Mouse (Mus musculus): ENCODE results near the gene Vangl2. TPM values are rescaled to one million over a fixed set of nuclear protein-coding genes. Genes with fewer than 3 reads are reported as not detected.

Vangl2 gene
- polyA plus RNA-seq, 1 experiment from 2014 or later: 49.4 TPM

DNA sequence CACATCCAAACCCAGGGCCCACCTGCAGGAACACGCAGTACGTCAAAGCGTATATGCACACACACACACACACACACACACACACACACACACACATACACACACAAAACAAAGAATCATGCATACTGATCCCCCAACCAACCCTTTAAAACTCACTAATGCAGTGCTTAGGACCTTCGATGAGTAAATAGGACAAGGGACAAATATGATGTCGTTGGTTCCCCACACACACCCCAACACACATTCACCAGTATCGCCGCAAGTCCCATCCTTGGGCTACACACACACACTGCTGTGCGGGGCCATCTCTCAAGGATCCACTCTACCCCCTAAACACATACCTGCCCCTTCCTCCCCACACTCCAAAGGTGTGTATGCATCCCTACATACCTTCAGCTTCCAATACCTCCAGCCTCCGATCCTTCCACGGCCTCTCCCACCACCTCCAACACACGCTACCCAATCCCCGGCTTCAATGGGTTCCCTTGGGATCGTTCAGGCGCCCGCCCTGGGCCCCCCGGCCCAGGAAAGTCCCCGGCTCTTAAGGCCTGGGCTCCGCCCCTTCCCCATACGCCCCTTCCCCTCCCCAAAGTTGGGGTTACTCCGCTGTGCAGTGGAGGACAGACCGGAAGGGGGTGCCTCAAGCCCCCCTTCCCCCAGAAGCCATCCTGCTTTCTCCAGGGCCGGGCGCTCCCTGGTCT lies 1.9 kb downstream of the Vangl2 start:
- peak; percentile 75 for ATAC-seq (ENCODE audit: low FRiP score)
- Histone ChIP-seq H3K4me2 (peak overlapping the region; percentile 93), H3K9me3 (no peaks in the 10 kb centered on the region), H3K4me1 (replicated peaks) (peaks cover 63% of the 10 kb centered on the region), H3K9ac (peak overlapping the region; percentile 95), H3K36me3 (no peaks in the 10 kb centered on the region; the same call in 1 of the 2 replicates), H3K27ac (peak overlapping the region; percentile 98), H3K4me3 (peak overlapping the region; percentile 73), H3K27me3 (no peaks in the 10 kb centered on the region)
- WGBS: under 1% methylated on average over 23 of the region's 23 CpGs

DNA sequence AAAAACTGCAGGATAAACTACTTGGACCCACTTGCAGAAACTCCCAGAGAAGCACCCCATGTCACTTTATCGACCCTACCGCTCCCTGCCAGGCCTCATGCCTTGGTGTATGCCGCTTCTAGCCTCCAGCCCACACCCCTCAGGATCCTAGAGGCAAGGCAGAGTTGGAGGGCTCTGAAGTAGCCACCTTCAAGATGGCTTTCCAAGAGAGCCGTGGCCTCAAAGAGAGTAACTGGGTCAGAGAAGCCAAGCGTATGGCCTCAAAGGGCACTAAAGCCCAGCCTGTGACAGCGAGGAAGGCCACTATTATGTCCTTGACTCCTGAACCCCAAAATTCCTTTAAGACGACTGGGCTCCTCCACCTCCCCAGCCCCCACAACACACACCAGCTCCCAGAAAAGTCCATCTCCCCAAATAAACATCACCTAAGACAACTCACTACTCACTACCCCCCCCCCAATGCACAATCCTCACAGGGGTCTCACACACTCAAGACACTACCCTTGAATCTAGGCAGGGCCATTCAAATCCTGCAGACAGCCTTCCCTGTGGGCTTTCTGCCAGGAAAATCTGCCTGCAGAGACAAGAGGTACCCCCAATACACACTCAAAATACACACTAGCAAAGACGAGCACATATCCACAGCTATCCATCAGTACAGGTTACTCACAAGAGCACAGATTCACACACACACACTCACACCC lies 2.9 kb downstream of the Vangl2 start:
- WGBS: 14% methylated on average over 8 of the region's 8 CpGs
- Histone ChIP-seq H3K27me3 (no peaks in the 10 kb centered on the region), H3K4me2 (peak overlapping the region; percentile 93), H3K36me3 (peaks cover 1% of the 10 kb centered on the region; the same call in 1 of the 2 replicates), H3K4me3 (peak overlapping the region; percentile 73), H3K4me1 (replicated peaks) (peaks cover 71% of the 10 kb centered on the region), H3K9ac (peak overlapping the region; percentile 95), H3K9me3 (no peaks in the 10 kb centered on the region), H3K27ac (peak overlapping the region; percentile 98)
- ATAC-seq (ENCODE audit: low FRiP score): no peak

GRCm38 (mm10) chr1:172024140-172024895 lies 3.9 kb downstream of the Vangl2 start:
- Histone ChIP-seq H3K27ac (peak overlapping the region; percentile 98), H3K27me3 (no peaks in the 10 kb centered on the region), H3K4me2 (peak overlapping the region; percentile 93), H3K9me3 (no peaks in the 10 kb centered on the region), H3K4me3 (peak overlapping the region; percentile 73), H3K4me1 (replicated peaks) (peaks cover 81% of the 10 kb centered on the region), H3K36me3 (peaks cover 5% of the 10 kb centered on the region; the same call in 1 of the 2 replicates), H3K9ac (peak overlapping the region; percentile 95)
- ATAC-seq (ENCODE audit: low FRiP score): no peak
- WGBS: 15% methylated on average over 9 of the region's 9 CpGs

DNA sequence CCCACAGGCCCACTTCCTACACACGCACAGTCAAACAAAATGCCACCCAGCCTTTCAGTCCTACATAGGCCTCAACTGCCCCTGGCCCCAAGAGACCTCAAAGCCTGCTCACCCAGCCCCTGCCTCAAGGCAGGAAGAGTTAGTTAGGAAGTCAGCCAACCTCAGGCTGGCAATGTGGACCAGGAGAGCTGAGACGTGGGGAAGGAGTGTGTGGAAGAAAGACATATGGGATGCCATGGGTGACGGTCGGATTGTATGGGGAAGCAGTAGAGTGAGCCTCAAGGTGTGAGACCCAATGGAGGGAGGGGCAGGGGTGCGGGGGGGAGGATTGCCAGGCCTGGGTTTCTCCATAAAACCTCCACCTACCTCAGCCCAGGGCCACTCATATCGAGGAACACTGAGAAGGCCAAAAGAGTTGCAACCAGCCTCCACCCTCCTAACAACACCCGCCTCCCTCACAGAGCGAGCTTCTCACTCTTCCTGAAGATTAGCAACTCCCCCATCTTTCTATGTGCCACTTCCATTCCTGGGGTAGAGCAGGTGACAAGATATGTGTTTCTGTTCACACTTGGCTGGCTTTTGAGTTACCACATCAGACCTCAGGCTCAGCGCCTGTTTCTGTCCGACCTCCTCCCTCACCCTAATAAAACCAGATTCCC lies 8.3 kb downstream of the Vangl2 start:
- peak overlapping the region; percentile 93 for H3K27ac ChIP-seq

GRCm38 (mm10) chr1:172019339-172019738 lies 8.9 kb downstream of the Vangl2 start:
- Histone ChIP-seq H3K9ac (peak overlapping the region; percentile 64), H3K27me3 (no peaks in the 10 kb centered on the region), H3K36me3 (peaks cover 5% of the 10 kb centered on the region; the same call in 1 of the 2 replicates), H3K4me1 (replicated peaks) (peaks cover 96% of the 10 kb centered on the region), H3K4me3 (no peak overlapping the region), H3K4me2 (peak overlapping the region; percentile 19; the same call in 1 of the 2 replicates), H3K27ac (peak overlapping the region; percentile 93), H3K9me3 (no peaks in the 10 kb centered on the region)
- no peak for ATAC-seq (ENCODE audit: low FRiP score)
- WGBS: 82% methylated on average over 4 of the region's 4 CpGs

More for the DNA sequence above, 8.3 kb downstream of the Vangl2 start:
- WGBS: 59% methylated on average over 10 of the region's 10 CpGs
- Histone ChIP-seq H3K9me3 (no peaks in the 10 kb centered on the region), H3K4me2 (peak overlapping the region; percentile 19; the same call in 1 of the 2 replicates), H3K27me3 (no peaks in the 10 kb centered on the region), H3K4me1 (replicated peaks) (peaks cover 96% of the 10 kb centered on the region), H3K36me3 (peaks cover 5% of the 10 kb centered on the region; the same call in 1 of the 2 replicates), H3K9ac (peak overlapping the region; percentile 64), H3K4me3 (no peak overlapping the region)
- ATAC-seq (ENCODE audit: low FRiP score): no peak

- Histone ChIP-seq H3K4me2 (peak overlapping the region; percentile 45), H3K9ac (peak overlapping the region; percentile 64; the same call in 1 of the 2 replicates), H3K27me3 (no peaks in the 10 kb centered on the region), H3K27ac (peak overlapping the region; percentile 93), H3K4me1 (replicated peaks) (peaks cover 96% of the 10 kb centered on the region), H3K9me3 (no peaks in the 10 kb centered on the region), H3K36me3 (peaks cover 5% of the 10 kb centered on the region; the same call in 1 of the 2 replicates), H3K4me3 (no peak overlapping the region)
- no peak for ATAC-seq (ENCODE audit: low FRiP score)
- WGBS: 55% methylated on average over 9 of the region's 9 CpGs
These were observed 9.6 kb downstream of the Vangl2 start for GRCm38 (mm10) chr1:172018336-172019311.

DNA sequence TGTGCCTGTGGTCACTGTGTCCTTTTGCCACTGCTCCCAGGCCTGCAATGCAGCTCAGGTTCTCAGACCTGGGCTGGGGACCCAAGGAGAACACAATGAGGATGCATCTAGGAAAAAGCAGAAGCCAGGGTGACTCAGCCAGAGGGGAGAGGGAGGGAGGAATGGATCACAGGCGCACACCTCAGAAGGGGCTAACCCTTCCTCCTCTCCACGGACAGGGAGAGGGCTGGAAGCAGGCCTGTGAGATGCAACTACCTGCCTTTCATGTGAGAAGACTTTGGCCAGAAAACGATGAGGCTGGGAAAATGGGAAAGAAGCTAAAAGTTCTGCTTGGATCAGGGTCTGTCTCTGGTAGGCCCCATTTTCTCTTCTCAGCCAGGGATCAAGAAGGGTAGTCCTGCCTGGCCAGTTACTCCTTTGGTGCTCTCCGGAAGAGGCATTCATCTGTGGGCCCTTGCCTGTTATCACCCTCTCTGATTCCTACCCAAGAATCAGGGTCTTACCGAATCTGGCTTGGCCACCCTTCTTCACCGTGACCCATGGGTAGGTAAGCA lies 10.7 kb downstream of the Vangl2 start:
- H3K9ac ChIP-seq: peak overlapping the region; percentile 64
- ATAC-seq (ENCODE audit: low FRiP score): peak; percentile 0; the same call in 1 of the 2 replicates
- H3K4me2 ChIP-seq: peak overlapping the region; percentile 45
- 47% methylated on average over 6 of the region's 6 CpGs for WGBS
- peaks cover 98% of the 10 kb centered on the region for H3K4me1 ChIP-seq (replicated peaks)
- H3K36me3 ChIP-seq: peaks cover 12% of the 10 kb centered on the region
- H3K9me3 ChIP-seq: no peaks in the 10 kb centered on the region
- H3K4me3 ChIP-seq: 0 out of 2 replicates have a peak overlapping the region, but pooled peaks have one; percentile 7
- no peaks in the 10 kb centered on the region for H3K27me3 ChIP-seq
- peak overlapping the region; percentile 93 for H3K27ac ChIP-seq

DNA sequence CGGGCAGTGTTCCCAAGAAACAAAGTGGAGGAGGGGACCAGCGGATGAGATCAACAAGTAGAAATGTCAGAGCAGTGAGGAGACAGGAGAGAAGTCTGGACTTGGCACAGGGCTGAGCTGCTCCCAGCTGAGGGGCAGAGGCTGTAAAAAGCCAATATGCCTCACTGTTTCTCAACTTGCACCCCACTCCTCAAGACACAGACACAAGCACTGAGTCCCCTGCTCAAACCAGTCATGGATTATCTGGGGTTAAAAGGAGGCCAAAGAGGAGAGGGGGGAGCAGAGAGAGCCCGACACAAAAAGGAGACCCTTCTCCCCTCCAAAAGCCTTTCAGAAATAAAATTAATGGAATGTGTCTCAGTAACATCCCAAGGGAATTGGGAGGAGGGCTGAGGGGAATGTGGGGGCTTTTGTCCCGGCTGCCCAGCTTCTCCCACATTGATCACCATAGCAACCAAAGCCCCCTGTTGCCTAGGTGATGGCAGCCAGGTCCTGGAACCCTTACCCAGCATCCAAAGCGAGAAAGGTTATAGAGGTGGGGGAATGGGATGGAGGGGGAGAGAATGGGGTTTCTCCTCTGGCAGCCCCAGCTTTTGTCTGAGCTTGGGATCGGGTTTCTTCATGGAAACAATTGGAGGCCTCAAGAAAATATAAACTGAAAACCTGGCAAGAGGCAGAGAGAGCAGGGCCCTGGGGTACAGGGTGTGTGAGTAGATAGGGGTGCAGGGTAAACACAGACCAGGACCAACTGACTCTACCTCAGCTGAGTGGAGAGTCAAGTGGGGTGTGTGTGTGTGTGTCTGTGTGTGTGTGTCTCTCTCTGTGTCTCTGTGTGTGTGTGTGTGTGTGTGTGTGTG lies 11.4 kb downstream of the Vangl2 start:
- peak overlapping the region; percentile 93 for H3K27ac ChIP-seq
- peak overlapping the region; percentile 64 for H3K9ac ChIP-seq
- H3K36me3 ChIP-seq: peaks cover 13% of the 10 kb centered on the region
- H3K4me1 ChIP-seq (replicated peaks): peaks cover 97% of the 10 kb centered on the region
- WGBS: 7% methylated on average over 6 of the region's 6 CpGs
- no peaks in the 10 kb centered on the region for H3K9me3 ChIP-seq
- peak overlapping the region; percentile 45 for H3K4me2 ChIP-seq
- ATAC-seq (ENCODE audit: low FRiP score): peak; percentile 79
- no peaks in the 10 kb centered on the region for H3K27me3 ChIP-seq
- 0 out of 2 replicates have a peak overlapping the region, but pooled peaks have one; percentile 7 for H3K4me3 ChIP-seq

GRCm38 (mm10) chr1:172016031-172016430 lies 12.2 kb downstream of the Vangl2 start:
- Histone ChIP-seq H3K4me2 (peak overlapping the region; percentile 45), H3K4me3 (0 out of 2 replicates have a peak overlapping the region, but pooled peaks have one; percentile 1), H3K27ac (peak overlapping the region; percentile 93), H3K36me3 (peaks cover 22% of the 10 kb centered on the region), H3K27me3 (no peaks in the 10 kb centered on the region), H3K4me1 (replicated peaks) (peaks cover 97% of the 10 kb centered on the region), H3K9me3 (no peaks in the 10 kb centered on the region), H3K9ac (peak overlapping the region; percentile 64)
- ATAC-seq (ENCODE audit: low FRiP score): no peak
- 36% methylated on average over 8 of the region's 8 CpGs for WGBS
